7 mouse cellular contexts compared by ENCODE assay signal in genomic region chr13:62624277-62624665, GRCm38 (mm10). TPM values are rescaled to one million over a fixed set of nuclear protein-coding genes. Genes with fewer than 3 reads are reported as not detected.
DNase-seq lines count a peak whose midpoint lies in the region; ATAC-seq and TF ChIP-seq lines count a peak whose summit lies in the region.
"Not testable (repeated sequence)": the region's sequence is repeated elsewhere in the genome, so short reads cannot be mapped to it uniquely, and the experiment has no call there.

No protein-coding gene starts in this region.

- 5% methylated on average over 7 of the region's 7 CpGs for WGBS in embryonic facial prominence, embryonic 15.5 days
- WGBS in heart, embryonic 12.5 days, result 7% methylated on average over 7 of the region's 7 CpGs
- WGBS in intestine, embryonic 14.5 days, result 3% methylated on average over 6 of the region's 7 CpGs
- 7% methylated on average over 7 of the region's 7 CpGs for WGBS in limb, embryonic 14.5 days
- 3% methylated on average over 7 of the region's 7 CpGs for WGBS in neural tube, embryonic 15.5 days

- H3K4me3 ChIP-seq in embryonic facial prominence, embryonic 15.5 days (replicated peaks), result peak overlapping the region; percentile 53
- H3K4me3 ChIP-seq in heart, embryonic 12.5 days, result peak overlapping the region; percentile 61
- H3K4me3 ChIP-seq in intestine, embryonic 14.5 days (ENCODE audit: low read depth, low read length), result peak overlapping the region; percentile 43
- peak overlapping the region; percentile 48 for H3K4me3 ChIP-seq in limb, embryonic 14.5 days (replicated peaks; ENCODE audit: low read length)
- H3K4me3 ChIP-seq in neural tube, embryonic 15.5 days (replicated peaks), result peak overlapping the region; percentile 53

- H3K4me1 ChIP-seq in embryonic facial prominence, embryonic 15.5 days; heart, embryonic 12.5 days (replicated peaks); intestine, embryonic 14.5 days (replicated peaks; ENCODE audit: control insufficient read depth, insufficient read depth, low read length); limb, embryonic 14.5 days (ENCODE audit: control insufficient read depth, insufficient read depth, low read length); neural tube, embryonic 15.5 days: not testable (repeated sequence)

- DNase-seq in brain, adult 2 months (ENCODE audit: low read depth, low spot score), result peak; percentile 2
- peak; percentile 52 for DNase-seq in intestine, embryonic 14.5 days (ENCODE audit: low spot score)
- DNase-seq in limb, embryonic 14.5 days (ENCODE audit: low spot score), result not testable (repeated sequence)
- peak; percentile 2 for DNase-seq in mesoderm, embryonic 11.5 days (ENCODE audit: low read depth, low spot score)

- not testable (repeated sequence) for H3K36me3 ChIP-seq in embryonic facial prominence, embryonic 15.5 days; heart, embryonic 12.5 days; intestine, embryonic 14.5 days (ENCODE audit: control insufficient read depth, insufficient read depth, low read length); limb, embryonic 14.5 days (ENCODE audit: control insufficient read depth, insufficient read depth, low read length); neural tube, embryonic 15.5 days

- ATAC-seq in embryonic facial prominence, embryonic 15.5 days (ENCODE audit: insufficient number of reproducible peaks, low FRiP score, low TSS enrichment, low read depth), result peak; percentile 67; the same call in 1 of the 2 replicates
- not testable (repeated sequence) for ATAC-seq in heart, embryonic 12.5 days (ENCODE audit: insufficient number of reproducible peaks, low FRiP score)
- ATAC-seq in intestine, embryonic 14.5 days (replicated peaks; ENCODE audit: low FRiP score, low TSS enrichment, low read depth), result peak; percentile 84
- ATAC-seq in limb, embryonic 14.5 days (ENCODE audit: low FRiP score, low read depth), result peak; percentile 73
- ATAC-seq in neural tube, embryonic 15.5 days (ENCODE audit: low FRiP score), result peak; percentile 93

- not testable (repeated sequence) for H3K9me3 ChIP-seq in embryonic facial prominence, embryonic 15.5 days (replicated peaks); heart, embryonic 12.5 days (replicated peaks); intestine, embryonic 14.5 days (ENCODE audit: control insufficient read depth, low read length); limb, embryonic 14.5 days (ENCODE audit: control insufficient read depth, low read length); neural tube, embryonic 15.5 days (replicated peaks)

- not testable (repeated sequence) for H3K27me3 ChIP-seq in embryonic facial prominence, embryonic 15.5 days; heart, embryonic 12.5 days (replicated peaks); intestine, embryonic 14.5 days (replicated peaks; ENCODE audit: control insufficient read depth, insufficient read depth, low read length); limb, embryonic 14.5 days (ENCODE audit: control insufficient read depth, insufficient read depth, low read length); neural tube, embryonic 15.5 days (replicated peaks)

- not testable (repeated sequence) for H3K9ac ChIP-seq in embryonic facial prominence, embryonic 15.5 days; intestine, embryonic 14.5 days (ENCODE audit: low read length); neural tube, embryonic 15.5 days (replicated peaks)
- 0 out of 2 replicates have a peak overlapping the region, but pooled peaks have one; percentile 24 for H3K9ac ChIP-seq in heart, embryonic 12.5 days
- peak overlapping the region; percentile 62; the same call in 1 of the 2 replicates for H3K9ac ChIP-seq in limb, embryonic 14.5 days (ENCODE audit: low read depth, low read length, severe bottlenecking)

- TF ChIP-seq POLR2A in limb, embryonic 14.5 days (IDR thresholded peaks at IDR 0.05; ENCODE audit: borderline replicate concordance, extremely low read depth, insufficient read depth, insufficient read length), result not testable (repeated sequence)

- peak overlapping the region; percentile 52 for H3K4me2 ChIP-seq in embryonic facial prominence, embryonic 15.5 days (replicated peaks)
- peak overlapping the region; percentile 68 for H3K4me2 ChIP-seq in heart, embryonic 12.5 days
- peak overlapping the region; percentile 53 for H3K4me2 ChIP-seq in intestine, embryonic 14.5 days (ENCODE audit: low read length)
- peak overlapping the region; percentile 50 for H3K4me2 ChIP-seq in limb, embryonic 14.5 days (replicated peaks; ENCODE audit: low read depth, low read length, severe bottlenecking)
- peak overlapping the region; percentile 63 for H3K4me2 ChIP-seq in neural tube, embryonic 15.5 days

- not testable (repeated sequence) for H3K27ac ChIP-seq in embryonic facial prominence, embryonic 15.5 days (replicated peaks); heart, embryonic 12.5 days (ENCODE audit: poor library complexity, severe bottlenecking); intestine, embryonic 14.5 days (ENCODE audit: low read depth); limb, embryonic 14.5 days (replicated peaks; ENCODE audit: low read depth, low read length); neural tube, embryonic 15.5 days (replicated peaks)

RNA-seq across cellular contexts. Expression of gene 6720489N17Rik, which starts 0.3 kb away (rescaled TPM):
- polyA plus RNA-seq in embryonic facial prominence, embryonic 15.5 days (2015; fragmentation: Nextera tagmentation; extraction: Ambion mirVana), result 11.9 and 13.0 TPM in 2 replicates
- 7.9 and 9.3 TPM in 2 replicates for polyA plus RNA-seq in heart, embryonic 12.5 days (2016; fragmentation: Nextera tagmentation; extraction: Ambion mirVana)
- 12.1 and 15.3 TPM in 2 replicates for polyA plus RNA-seq in intestine, embryonic 14.5 days (2014; fragmentation: Nextera tagmentation; extraction: Ambion mirVana)
- 3.8 and 5.8 TPM in 2 replicates for polyA plus RNA-seq in limb, embryonic 14.5 days (2012; rRNA removed)
- polyA plus RNA-seq in limb, embryonic 14.5 days (2014; fragmentation: Nextera tagmentation; extraction: Ambion mirVana), result 10.0 and 10.7 TPM in 2 replicates
- polyA plus RNA-seq in neural tube, embryonic 15.5 days (2015; fragmentation: Nextera tagmentation; extraction: Ambion mirVana), result 6.7 and 8.6 TPM in 2 replicates

RNA-seq across cellular contexts. Expression of gene Zfp934, which starts 53.3 kb away (rescaled TPM):
- polyA plus RNA-seq in embryonic facial prominence, embryonic 15.5 days (2015; fragmentation: Nextera tagmentation; extraction: Ambion mirVana), result 12.6 and 14.3 TPM in 2 replicates
- 12.0 and 14.8 TPM in 2 replicates for polyA plus RNA-seq in heart, embryonic 12.5 days (2016; fragmentation: Nextera tagmentation; extraction: Ambion mirVana)
- polyA plus RNA-seq in intestine, embryonic 14.5 days (2014; fragmentation: Nextera tagmentation; extraction: Ambion mirVana), result 19.2 and 19.6 TPM in 2 replicates
- 12.1 and 12.4 TPM in 2 replicates for polyA plus RNA-seq in limb, embryonic 14.5 days (2012; rRNA removed)
- polyA plus RNA-seq in limb, embryonic 14.5 days (2014; fragmentation: Nextera tagmentation; extraction: Ambion mirVana), result 18.0 and 18.2 TPM in 2 replicates
- 11.4 and 14.2 TPM in 2 replicates for polyA plus RNA-seq in neural tube, embryonic 15.5 days (2015; fragmentation: Nextera tagmentation; extraction: Ambion mirVana)
